Mouse (Mus musculus) stomach, adult 2 months (tissue): Measurements from ENCODE around the gene Olfr1131. TPM values are rescaled to one million over a fixed set of nuclear protein-coding genes. Genes with fewer than 3 reads are reported as not detected.

ENCODE experiments used
- polyA plus RNA-seq: library from polyadenylated mRNA; depleted of rRNA; stranded (reverse); fragments of >200 nt; gene quantifications from 2 replicates; pipeline ENCODE4 v1.2.3, GENCODE M21; 2012; rRNA removed

Gene Olfr1131
- polyA plus RNA-seq = not detected in 2 replicates

GRCm38 (mm10) chr2:87626804-87627203 lies at the start of gene Olfr1131:
Olfr1131 (plus strand) TSS chr2:87627104.

GRCm38 (mm10) chr2:87605912-87606311 lies 21.0 kb upstream of the Olfr1131 start, which contains the start of gene Olfr1130:
Olfr1130 (plus strand) TSS chr2:87606212.

GRCm38 (mm10) chr2:87637435-87637834 lies 10.5 kb downstream of the Olfr1131 start, which contains the start of gene Olfr1132:
Olfr1132 (minus strand) TSS chr2:87637535.

GRCm38 (mm10) chr2:87647274-87647673 lies 20.4 kb downstream of the Olfr1131 start, which contains the start of gene Olfr1133:
Olfr1133 (minus strand) TSS chr2:87647374.

GRCm38 (mm10) chr2:87658360-87658759 lies 31.5 kb downstream of the Olfr1131 start, which contains the start of gene Olfr1134:
Olfr1134 (minus strand) TSS chr2:87658460.

GRCm38 (mm10) chr2:87673564-87673963 lies 46.7 kb downstream of the Olfr1131 start, which contains the start of gene Olfr1135:
Olfr1135 (minus strand) TSS chr2:87673664.

Other genes with a start within 250 kb of the Olfr1131 start
- gene Olfr1122, start 241.3 kb upstream of the Olfr1131 start, polyA plus RNA-seq = not detected in 2 replicates
- gene Olfr1123, start 210.5 kb upstream of the Olfr1131 start, polyA plus RNA-seq = not detected in 2 replicates
- not detected in 2 replicates for gene Olfr1124, start 196.8 kb upstream of the Olfr1131 start, polyA plus RNA-seq
- gene Olfr1126, start 173.1 kb upstream of the Olfr1131 start, polyA plus RNA-seq = not detected in 2 replicates
- not detected in 2 replicates for gene Pramel7, start 130.0 kb upstream of the Olfr1131 start, polyA plus RNA-seq
- gene Pramel6, start 120.5 kb upstream of the Olfr1131 start, polyA plus RNA-seq = not detected in 2 replicates
- not detected in 2 replicates for gene Olfr153, start 95.3 kb upstream of the Olfr1131 start, polyA plus RNA-seq
- gene Olfr1128, start 81.6 kb upstream of the Olfr1131 start, polyA plus RNA-seq = not detected in 2 replicates
- not detected in 2 replicates for gene Olfr1129, start 53.2 kb upstream of the Olfr1131 start, polyA plus RNA-seq
- gene Olfr1130, start 20.9 kb upstream of the Olfr1131 start, polyA plus RNA-seq = not detected in 2 replicates
- not detected in 2 replicates for gene Olfr1132, start 10.4 kb downstream of the Olfr1131 start, polyA plus RNA-seq
- not detected in 2 replicates for gene Olfr1133, start 20.3 kb downstream of the Olfr1131 start, polyA plus RNA-seq
- not detected in 2 replicates for gene Olfr1134, start 31.4 kb downstream of the Olfr1131 start, polyA plus RNA-seq
- not detected in 2 replicates for gene Olfr1135, start 46.6 kb downstream of the Olfr1131 start, polyA plus RNA-seq
- gene Olfr1136, start 66.8 kb downstream of the Olfr1131 start, polyA plus RNA-seq = not detected in 2 replicates
- not detected in 2 replicates for gene Olfr1137, start 86.1 kb downstream of the Olfr1131 start, polyA plus RNA-seq
- gene Olfr1138, start 112.9 kb downstream of the Olfr1131 start, polyA plus RNA-seq = not detected in 2 replicates
- gene Olfr1140, start 116.6 kb downstream of the Olfr1131 start, polyA plus RNA-seq = not detected in 2 replicates
- not detected in 2 replicates for gene Olfr1141, start 126.9 kb downstream of the Olfr1131 start, polyA plus RNA-seq
- gene Olfr152, start 152.4 kb downstream of the Olfr1131 start, polyA plus RNA-seq = not detected in 2 replicates
- gene Olfr1143, start 173.5 kb downstream of the Olfr1131 start, polyA plus RNA-seq = not detected in 2 replicates
- not detected in 2 replicates for gene Olfr1145, start 182.7 kb downstream of the Olfr1131 start, polyA plus RNA-seq
- gene Olfr1148, start 203.4 kb downstream of the Olfr1131 start, polyA plus RNA-seq = not detected in 2 replicates
- not detected in 2 replicates for gene Olfr1150-ps1, start 216.9 kb downstream of the Olfr1131 start, polyA plus RNA-seq
- not detected in 2 replicates for gene Olfr1151, start 228.8 kb downstream of the Olfr1131 start, polyA plus RNA-seq
- not detected in 2 replicates for gene Olfr1152, start 239.4 kb downstream of the Olfr1131 start, polyA plus RNA-seq